Mouse (Mus musculus) heart, adult 2 months (tissue): ENCODE results near the gene Foxn2.

Experiments used
- CTCF ChIP-seq: fragments of 200-600 bp; IDR thresholded peaks from 2 replicates; pipeline ENCODE4 v1.8.1; 2022; ENCODE audit warnings: antibody characterized with exemption, mild to moderate bottlenecking, moderate library complexity
- EP300 ChIP-seq: fragments of 200-500 bp; IDR thresholded peaks from 2 replicates; pipeline ENCODE4 v1.6.1; 2011; ENCODE audit warnings: low read depth, low read length, control low read depth; ENCODE audit not compliant: insufficient read depth
- POLR2A ChIP-seq: fragments of 200-500 bp; IDR thresholded peaks from 2 replicates; pipeline ENCODE4 v1.6.1; 2011; ENCODE audit warnings: mild to moderate bottlenecking, low read depth, low read length, control low read depth; ENCODE audit not compliant: insufficient read depth

DNA sequence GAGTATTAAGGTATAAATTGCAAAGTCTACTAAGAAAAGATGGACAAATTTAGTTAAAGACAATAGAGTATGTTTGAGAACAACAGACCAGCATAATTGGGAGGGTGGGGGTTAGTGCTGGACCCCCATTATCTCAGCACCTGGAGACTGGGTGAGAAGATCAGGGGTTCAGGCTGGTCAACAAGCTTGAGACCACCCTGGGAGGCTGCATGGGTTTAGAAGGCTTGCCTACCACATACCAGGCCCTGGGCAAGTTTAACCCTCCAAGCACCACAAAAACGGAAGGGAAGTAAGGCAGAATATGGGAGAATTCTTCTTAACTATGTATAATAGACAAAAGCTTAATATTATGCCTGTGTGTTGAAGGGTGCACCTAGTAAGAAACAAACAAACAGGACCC lies 44.4 kb downstream of the Foxn2 start:
- TF ChIP-seq CTCF (no peak), POLR2A (no peak), EP300 (no peak)
